Mouse (Mus musculus) CD4-positive, CD25-positive, alpha-beta regulatory T cell, adult 2 months (primary cell): ENCODE data around the gene Ccne1.

Source experiments
- DNase-seq: peaks from one replicate; pipeline ENCODE4 v3.0.0-alpha.2; 2012; ENCODE audit warnings: low read depth, low spot score

Gene Ccne1

GRCm38 (mm10) chr7:38054246-38054645, 53.1 kb downstream of the Ccne1 start:
- DNase-seq = no peak
